Comparison of ENCODE assay signal across 7 mouse cellular contexts in the genomic region with DNA sequence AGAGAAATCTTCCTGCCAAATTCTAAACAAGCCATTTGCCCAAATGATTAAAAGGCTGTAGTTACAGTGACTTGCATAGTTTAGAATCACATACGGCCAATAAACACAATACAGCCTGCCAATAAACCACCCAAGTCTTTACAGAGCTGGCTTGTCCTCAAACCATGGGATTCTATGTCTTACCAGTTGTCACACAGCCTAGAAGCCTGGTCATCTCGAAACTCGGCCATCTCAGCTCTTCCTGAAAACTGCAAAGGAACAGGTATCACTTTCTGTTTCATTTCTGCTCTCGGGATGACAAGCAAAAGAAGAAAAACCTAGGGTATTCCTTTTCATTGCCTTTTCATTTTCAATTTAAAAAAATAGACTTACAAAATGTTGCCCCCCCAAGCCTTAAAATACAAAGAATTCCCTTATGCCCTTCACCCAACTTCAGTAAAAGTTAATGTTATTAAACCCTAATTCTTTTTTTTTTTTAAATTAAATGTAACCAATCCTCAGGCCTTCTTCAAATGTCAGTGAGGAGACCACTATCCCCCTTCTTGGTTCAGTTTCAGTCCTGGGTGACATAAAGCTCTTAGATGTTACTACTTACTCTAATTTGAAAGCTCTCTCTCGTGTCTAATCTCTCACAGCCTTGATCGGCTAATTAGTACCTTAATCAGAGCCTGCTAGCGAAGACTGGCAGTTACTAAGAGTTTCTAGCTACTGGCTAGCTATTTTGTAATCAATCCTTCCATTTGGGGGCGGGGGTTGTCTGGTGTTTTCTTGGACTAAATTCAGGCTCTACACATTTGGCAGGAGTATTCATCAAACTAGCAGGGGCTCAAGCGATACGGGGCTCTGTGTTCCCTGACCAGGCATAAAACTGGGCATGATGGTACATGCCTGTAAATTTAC. TPM values are rescaled to one million over a fixed set of nuclear protein-coding genes. Genes with fewer than 3 reads are reported as not detected.
A peak's percentile ranks its signal among the peaks of the same experiment; 100 is the strongest.
DNase-seq lines count a peak whose midpoint lies in the region; ATAC-seq and TF ChIP-seq lines count a peak whose summit lies in the region.

No protein-coding gene starts in this region.

- no peak for ATAC-seq in neural tube, embryonic 13.5 days (ENCODE audit: low read depth)

- no peak for TF ChIP-seq CTCF in spleen, adult 2 months (IDR thresholded peaks at IDR 0.05; ENCODE audit: extremely low read depth, insufficient read depth, insufficient read length, insufficient replicate concordance)

- TF ChIP-seq POLR2A in spleen, adult 2 months (IDR thresholded peaks at IDR 0.05; ENCODE audit: low read depth, low read length): no peak

- peak overlapping the region; percentile 3; the same call in 1 of the 2 replicates for H3K27ac ChIP-seq in spleen, adult 2 months (ENCODE audit: insufficient read depth, low read length)
- no peak overlapping the region for H3K27ac ChIP-seq in forebrain, embryonic 10.5 days
- H3K27ac ChIP-seq in limb, embryonic 10.5 days: no peak overlapping the region
- peak overlapping the region; percentile 88; the same call in 1 of the 2 replicates for H3K27ac ChIP-seq in neural tube, embryonic 13.5 days (replicated peaks)

- no peaks in the 10 kb centered on the region for H3K27me3 ChIP-seq in spleen, adult 2 months (ENCODE audit: control insufficient read depth, insufficient read depth, low read length)
- H3K27me3 ChIP-seq in forebrain, embryonic 10.5 days (ENCODE audit: poor library complexity, severe bottlenecking): peaks cover 19% of the 10 kb centered on the region
- peaks cover 13% of the 10 kb centered on the region for H3K27me3 ChIP-seq in limb, embryonic 10.5 days (ENCODE audit: low read depth, poor library complexity, severe bottlenecking)
- H3K27me3 ChIP-seq in neural tube, embryonic 13.5 days: no peaks in the 10 kb centered on the region; the same call in 1 of the 2 replicates

- peaks cover 5% of the 10 kb centered on the region; the same call in 1 of the 2 replicates for H3K4me1 ChIP-seq in spleen, adult 2 months (ENCODE audit: control insufficient read depth, insufficient read depth, insufficient read length)
- peaks cover 32% of the 10 kb centered on the region for H3K4me1 ChIP-seq in forebrain, embryonic 10.5 days
- H3K4me1 ChIP-seq in limb, embryonic 10.5 days: peaks cover 24% of the 10 kb centered on the region
- peaks cover 32% of the 10 kb centered on the region for H3K4me1 ChIP-seq in neural tube, embryonic 13.5 days (replicated peaks)

- WGBS in spleen, adult 2 months: 22% methylated on average over 10 of the region's 10 CpGs
- WGBS in forebrain, embryonic 10.5 days: 63% methylated on average over 10 of the region's 10 CpGs
- 62% methylated on average over 10 of the region's 10 CpGs for WGBS in limb, embryonic 10.5 days
- 44% methylated on average over 10 of the region's 10 CpGs for WGBS in neural tube, embryonic 13.5 days

- DNase-seq in spleen, adult 2 months (ENCODE audit: low read depth in 1 of 2, low spot score in 2 of 2): no peak
- no peak for DNase-seq in spleen, postnatal 10 days (ENCODE audit: low spot score in 2 of 2)
- no peak for DNase-seq in forebrain, embryonic 10.5 days (ENCODE audit: extremely low spot score, low spot score)
- DNase-seq in limb, embryonic 10.5 days (ENCODE audit: low spot score): no peak
- DNase-seq in right cerebral cortex, postnatal 14 days: no peak
- no peak for DNase-seq in embryo, embryonic 11 days

- H3K9me3 ChIP-seq in forebrain, embryonic 10.5 days: peaks cover 8% of the 10 kb centered on the region; the same call in 1 of the 2 replicates
- no peaks in the 10 kb centered on the region for H3K9me3 ChIP-seq in limb, embryonic 10.5 days (replicated peaks)
- H3K9me3 ChIP-seq in neural tube, embryonic 13.5 days: no peaks in the 10 kb centered on the region; the same call in 1 of the 2 replicates

- H3K36me3 ChIP-seq in spleen, adult 2 months (ENCODE audit: control insufficient read depth, insufficient read depth, low read length): peaks cover 7% of the 10 kb centered on the region
- H3K36me3 ChIP-seq in forebrain, embryonic 10.5 days (replicated peaks): peaks cover 38% of the 10 kb centered on the region
- H3K36me3 ChIP-seq in limb, embryonic 10.5 days: peaks cover 42% of the 10 kb centered on the region
- peaks cover 31% of the 10 kb centered on the region for H3K36me3 ChIP-seq in neural tube, embryonic 13.5 days

- H3K4me3 ChIP-seq in spleen, adult 2 months (ENCODE audit: extremely low read depth, insufficient read depth, insufficient read length): peak overlapping the region; percentile 80
- peak overlapping the region; percentile 77 for H3K4me3 ChIP-seq in forebrain, embryonic 10.5 days
- H3K4me3 ChIP-seq in limb, embryonic 10.5 days: peak overlapping the region; percentile 84
- peak overlapping the region; percentile 80 for H3K4me3 ChIP-seq in neural tube, embryonic 13.5 days

- H3K9ac ChIP-seq in neural tube, embryonic 13.5 days: peak overlapping the region; percentile 91

- H3K4me2 ChIP-seq in neural tube, embryonic 13.5 days: peak overlapping the region; percentile 61

RNA-seq across cellular contexts. Expression of a gene that starts 1.3 kb away (rescaled TPM):
- 75.4 and 82.2 TPM in 2 replicates for polyA plus RNA-seq in spleen, adult 2 months (2012; rRNA removed)
- 59.8 and 62.2 TPM in 2 replicates for polyA plus RNA-seq in forebrain, embryonic 10.5 days (2016; fragmentation: Nextera tagmentation; extraction: Ambion mirVana)
- polyA plus RNA-seq in limb, embryonic 10.5 days (2016; fragmentation: Nextera tagmentation; extraction: Ambion mirVana): 50.4 and 67.7 TPM in 2 replicates
- 119 and 130 TPM in 2 replicates for polyA plus RNA-seq in neural tube, embryonic 13.5 days (2015; fragmentation: Nextera tagmentation; extraction: Ambion mirVana)

RNA-seq across cellular contexts. Expression of a gene that starts 13.6 kb away (rescaled TPM):
- polyA plus RNA-seq in spleen, adult 2 months (2012; rRNA removed): 7.5 TPM in 2 replicates
- 59.9 and 61.5 TPM in 2 replicates for polyA plus RNA-seq in forebrain, embryonic 10.5 days (2016; fragmentation: Nextera tagmentation; extraction: Ambion mirVana)
- 47.0 and 52.8 TPM in 2 replicates for polyA plus RNA-seq in limb, embryonic 10.5 days (2016; fragmentation: Nextera tagmentation; extraction: Ambion mirVana)
- 46.7 and 53.9 TPM in 2 replicates for polyA plus RNA-seq in neural tube, embryonic 13.5 days (2015; fragmentation: Nextera tagmentation; extraction: Ambion mirVana)

Comparison
In these comparisons a context has a peak if more than half of its experiments do, and no peak if none do; other contexts are left out.
1. H3K27ac ChIP-seq: peak in spleen, adult 2 months (single experiment) and neural tube, embryonic 13.5 days (single experiment); none in forebrain, embryonic 10.5 days (single experiment) and limb, embryonic 10.5 days (single experiment).
2. Peak in every context shown above with its lines, with median percentiles within 50 percentile points of each other: H3K4me3 ChIP-seq.